In the genomic region with DNA sequence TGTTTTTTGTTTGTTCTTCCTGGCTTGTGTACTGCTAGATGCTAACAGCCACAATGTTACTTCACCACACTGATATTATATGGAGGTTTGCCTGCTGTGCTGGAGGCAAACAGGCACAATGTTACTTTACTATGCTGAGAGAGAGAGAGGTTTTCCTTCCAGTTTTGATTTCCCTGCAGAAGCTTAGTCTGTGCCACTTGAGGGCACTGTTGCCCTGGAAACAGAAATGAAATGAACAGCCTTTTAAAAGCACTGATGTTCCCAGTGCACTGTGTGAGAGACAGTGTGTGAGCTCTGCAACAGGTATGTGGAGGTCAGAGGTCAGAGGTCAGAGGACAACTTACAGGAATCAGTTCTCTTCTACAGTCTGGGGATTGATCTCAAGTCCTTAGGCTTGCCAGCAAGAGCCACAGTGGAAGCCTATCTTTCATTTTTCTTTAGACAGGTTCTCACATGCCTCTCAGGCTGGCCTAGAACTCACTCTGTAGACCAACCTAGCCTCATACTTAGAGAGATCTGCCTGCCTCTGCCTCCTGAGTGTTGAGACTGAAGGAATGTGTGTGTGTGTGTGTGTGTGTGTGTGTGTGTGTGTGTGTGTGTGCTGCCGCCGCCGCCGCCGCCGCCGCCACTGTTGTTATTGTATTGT, we compare ENCODE assay signal across 9 mouse cellular contexts. TPM values are rescaled to one million over a fixed set of nuclear protein-coding genes. Genes with fewer than 3 reads are reported as not detected.
A peak's percentile ranks its signal among the peaks of the same experiment; 100 is the strongest.
DNase-seq lines count a peak whose midpoint lies in the region; ATAC-seq and TF ChIP-seq lines count a peak whose summit lies in the region.
"Had no signal": no experiment of that assay in that cellular context is flagged by ENCODE, and none has a peak within 500 bp of the region (broad histone marks: within the 10 kb centered on the region; RNA-seq: fewer than 3 reads in every experiment).

No protein-coding gene starts in this region.

- H3K9ac ChIP-seq in kidney, postnatal 0 days (ENCODE audit: low read depth, low read length): no peak overlapping the region
- no peak overlapping the region for H3K9ac ChIP-seq in liver, embryonic 13.5 days
- H3K9ac ChIP-seq in neural tube, embryonic 14.5 days (replicated peaks; ENCODE audit: low read depth, low read length): no peak overlapping the region
- H3K9ac ChIP-seq: limb, embryonic 15.5 days had no signal

- ATAC-seq in kidney, postnatal 0 days (replicated peaks; ENCODE audit: low FRiP score, low read depth): peak; percentile 75
- ATAC-seq in liver, embryonic 13.5 days (ENCODE audit: low read depth): peak; percentile 34; the same call in 1 of the 2 replicates
- peak; percentile 90 for ATAC-seq in neural tube, embryonic 14.5 days (ENCODE audit: low read depth)
- no peak for ATAC-seq in erythroid progenitor cell, adult 5-6 weeks (replicated peaks; ENCODE audit: low FRiP score, poor library complexity, severe bottlenecking)

- H3K4me3 ChIP-seq in kidney, postnatal 0 days (replicated peaks; ENCODE audit: low read depth, low read length): no peak overlapping the region
- H3K4me3 ChIP-seq in liver, embryonic 13.5 days (replicated peaks): no peak overlapping the region
- H3K4me3 ChIP-seq in neural tube, embryonic 14.5 days (ENCODE audit: low read depth, low read length): no peak overlapping the region
- H3K4me3 ChIP-seq: limb, embryonic 15.5 days had no signal

- DNase-seq in CD8-positive naive resting alpha-beta T cell, adult 2 months (ENCODE audit: low read depth in 2 of 2, low spot score in 2 of 2): peak; percentile 11
- DNase-seq in R1 (ENCODE audit: low read depth, low spot score): peak; percentile 84
- DNase-seq in cerebellum, postnatal 25 days: peak; percentile 35 to 69
- DNase-seq in heart, adult 8-10 months (ENCODE audit: low spot score): peak; percentile 9
- peak; percentile 82 for DNase-seq in kidney, postnatal 0 days (ENCODE audit: low spot score)
- DNase-seq in liver, embryonic 13.5 days: no peak

- 99% methylated on average over 7 of the region's 7 CpGs for WGBS in kidney, postnatal 0 days
- WGBS in liver, embryonic 13.5 days (ENCODE audit: insufficient replicate concordance): 82% methylated on average over 6 of the region's 7 CpGs
- WGBS in neural tube, embryonic 14.5 days: 100% methylated on average over 7 of the region's 7 CpGs

- no peak overlapping the region for H3K4me2 ChIP-seq in kidney, postnatal 0 days (ENCODE audit: low read length)
- no peak overlapping the region for H3K4me2 ChIP-seq in liver, embryonic 13.5 days
- no peak overlapping the region for H3K4me2 ChIP-seq in neural tube, embryonic 14.5 days (ENCODE audit: low read depth, low read length)
- H3K4me2 ChIP-seq: limb, embryonic 15.5 days had no signal

- H3K9me3 ChIP-seq in kidney, postnatal 0 days (replicated peaks; ENCODE audit: low read length): no peaks in the 10 kb centered on the region
- no peaks in the 10 kb centered on the region for H3K9me3 ChIP-seq in liver, embryonic 13.5 days (replicated peaks)
- H3K9me3 ChIP-seq in neural tube, embryonic 14.5 days (ENCODE audit: control insufficient read depth, low read length): no peaks in the 10 kb centered on the region
- H3K9me3 ChIP-seq: limb, embryonic 15.5 days had no signal

- peak; percentile 88 for TF ChIP-seq CTCF in kidney, postnatal 0 days (IDR thresholded peaks at IDR 0.05; ENCODE audit: low read depth)

- H3K36me3 ChIP-seq in kidney, postnatal 0 days (ENCODE audit: insufficient read depth, low read length): no peaks in the 10 kb centered on the region
- no peaks in the 10 kb centered on the region for H3K36me3 ChIP-seq in liver, embryonic 13.5 days
- H3K36me3 ChIP-seq in neural tube, embryonic 14.5 days (ENCODE audit: control insufficient read depth, insufficient read depth, low read length): no peaks in the 10 kb centered on the region
- H3K36me3 ChIP-seq: limb, embryonic 15.5 days had no signal

- no peaks in the 10 kb centered on the region for H3K4me1 ChIP-seq in kidney, postnatal 0 days (replicated peaks; ENCODE audit: insufficient read depth, low read length)
- no peaks in the 10 kb centered on the region for H3K4me1 ChIP-seq in liver, embryonic 13.5 days (replicated peaks)
- H3K4me1 ChIP-seq in neural tube, embryonic 14.5 days (ENCODE audit: control insufficient read depth, insufficient read depth, low read length): no peaks in the 10 kb centered on the region
- H3K4me1 ChIP-seq: limb, embryonic 15.5 days had no signal

- H3K27me3 ChIP-seq in kidney, postnatal 0 days (ENCODE audit: insufficient read depth, low read length): no peaks in the 10 kb centered on the region
- H3K27me3 ChIP-seq in liver, embryonic 13.5 days: no peaks in the 10 kb centered on the region
- H3K27me3 ChIP-seq in neural tube, embryonic 14.5 days (ENCODE audit: control insufficient read depth, insufficient read depth, low read length): no peaks in the 10 kb centered on the region
- H3K27me3 ChIP-seq: limb, embryonic 15.5 days had no signal

- no peak overlapping the region for H3K27ac ChIP-seq in kidney, postnatal 0 days
- no peak overlapping the region for H3K27ac ChIP-seq in liver, embryonic 13.5 days
- H3K27ac ChIP-seq in neural tube, embryonic 14.5 days (ENCODE audit: low read depth, low read length): no peak overlapping the region
- H3K27ac ChIP-seq: limb, embryonic 15.5 days had no signal

RNA-seq across cellular contexts. Expression of a gene that starts 9.4 kb away (rescaled TPM):
- 1 to 10 TPM; 2.7 to 7.0 (median 5.2) TPM for total RNA-seq in heart, adult 8-10 months (2022)
- 103 and 107 TPM in 2 replicates for polyA plus RNA-seq in kidney, postnatal 0 days (2015; fragmentation: Nextera tagmentation; extraction: Ambion mirVana)
- polyA plus RNA-seq in liver, embryonic 13.5 days (2015; fragmentation: Nextera tagmentation; extraction: Ambion mirVana): 0.34 and 0.36 TPM in 2 replicates
- 2.2 and 4.5 TPM in 2 replicates for polyA plus RNA-seq in neural tube, embryonic 14.5 days (2014; fragmentation: Nextera tagmentation; extraction: Ambion mirVana)
- total RNA-seq in erythroid progenitor cell, adult 5-6 weeks (2015; ENCODE audit: low replicate concordance): not detected in 2 replicates
- total RNA-seq in erythroid progenitor cell, adult 5-6 weeks (2017; ENCODE audit: low replicate concordance): not detected in 2 replicates

RNA-seq across cellular contexts. Expression of a gene that starts 17.1 kb away (rescaled TPM):
- total RNA-seq in heart, adult 8-10 months (2022): under 1 TPM; 0.19 to 0.98 (median 0.72) TPM
- polyA plus RNA-seq in kidney, postnatal 0 days (2015; fragmentation: Nextera tagmentation; extraction: Ambion mirVana): 3.1 and 3.7 TPM in 2 replicates
- polyA plus RNA-seq in liver, embryonic 13.5 days (2015; fragmentation: Nextera tagmentation; extraction: Ambion mirVana): 0.25 and 0.51 TPM in 2 replicates
- polyA plus RNA-seq in neural tube, embryonic 14.5 days (2014; fragmentation: Nextera tagmentation; extraction: Ambion mirVana): 3.0 and 3.8 TPM in 2 replicates
- not detected in 2 replicates for total RNA-seq in erythroid progenitor cell, adult 5-6 weeks (2015; ENCODE audit: low replicate concordance)
- 0.23 TPM in 1 of 2 replicates, not detected in the other for total RNA-seq in erythroid progenitor cell, adult 5-6 weeks (2017; ENCODE audit: low replicate concordance)

RNA-seq across cellular contexts. Expression of a gene that starts 57.5 kb away (rescaled TPM):
- total RNA-seq in heart, adult 8-10 months (2022): under 1 TPM in 2 of 4 experiments, not detected in 2; 0.50 to 0.72 TPM
- 0.25 and 0.32 TPM in 2 replicates for polyA plus RNA-seq in kidney, postnatal 0 days (2015; fragmentation: Nextera tagmentation; extraction: Ambion mirVana)
- polyA plus RNA-seq in liver, embryonic 13.5 days (2015; fragmentation: Nextera tagmentation; extraction: Ambion mirVana): not detected in 2 replicates
- 0.17 TPM in 1 of 2 replicates, not detected in the other for polyA plus RNA-seq in neural tube, embryonic 14.5 days (2014; fragmentation: Nextera tagmentation; extraction: Ambion mirVana)
- total RNA-seq in erythroid progenitor cell, adult 5-6 weeks (2015; ENCODE audit: low replicate concordance): not detected in 2 replicates
- total RNA-seq in erythroid progenitor cell, adult 5-6 weeks (2017; ENCODE audit: low replicate concordance): not detected in 2 replicates
- polyA plus RNA-seq: limb, embryonic 15.5 days had no signal

Comparison
In these comparisons a context has a peak if more than half of its experiments do, and no peak if none do; other contexts are left out.
1. RNA of a gene that starts 9.4 kb away (polyA plus RNA-seq): 103 to 107 TPM in kidney, postnatal 0 days; 2.2 to 4.5 TPM in neural tube, embryonic 14.5 days and 0.34 to 0.36 TPM in liver, embryonic 13.5 days; every median in the first group is over 10 times any median in the second.